Mouse (Mus musculus): ENCODE measurements around the gene Gm38392.

Gene Gm38392

DNA sequence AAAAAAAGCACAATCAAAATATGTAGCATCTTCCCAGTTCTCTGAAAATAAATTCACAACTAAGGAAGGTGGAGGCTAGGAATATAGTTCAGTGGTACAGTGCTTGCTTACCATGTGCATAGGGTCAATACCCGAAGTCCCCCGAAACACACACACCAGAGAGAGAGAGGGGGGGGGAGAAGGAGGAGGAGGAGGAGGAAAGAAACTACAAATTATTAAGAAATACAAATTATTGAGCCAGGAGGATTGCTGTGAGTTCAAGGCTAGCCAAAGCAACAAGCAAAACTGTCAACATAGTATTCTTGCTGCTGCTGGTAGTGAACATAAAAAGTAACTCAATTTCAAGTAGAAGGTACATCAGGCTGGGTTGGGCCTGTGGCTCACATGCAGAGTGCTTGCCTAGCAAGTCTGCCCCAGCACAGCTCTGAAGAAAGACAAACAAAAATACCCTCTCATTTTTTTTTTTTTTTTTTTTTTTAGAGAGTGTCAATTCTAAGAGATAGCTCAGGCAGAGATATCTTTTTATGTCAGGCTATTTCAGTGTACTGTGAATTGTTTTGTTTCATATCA lies 87.4 kb downstream of the Gm38392 start:
- no peak for DNase-seq (ENCODE audit: low spot score)

DNA sequence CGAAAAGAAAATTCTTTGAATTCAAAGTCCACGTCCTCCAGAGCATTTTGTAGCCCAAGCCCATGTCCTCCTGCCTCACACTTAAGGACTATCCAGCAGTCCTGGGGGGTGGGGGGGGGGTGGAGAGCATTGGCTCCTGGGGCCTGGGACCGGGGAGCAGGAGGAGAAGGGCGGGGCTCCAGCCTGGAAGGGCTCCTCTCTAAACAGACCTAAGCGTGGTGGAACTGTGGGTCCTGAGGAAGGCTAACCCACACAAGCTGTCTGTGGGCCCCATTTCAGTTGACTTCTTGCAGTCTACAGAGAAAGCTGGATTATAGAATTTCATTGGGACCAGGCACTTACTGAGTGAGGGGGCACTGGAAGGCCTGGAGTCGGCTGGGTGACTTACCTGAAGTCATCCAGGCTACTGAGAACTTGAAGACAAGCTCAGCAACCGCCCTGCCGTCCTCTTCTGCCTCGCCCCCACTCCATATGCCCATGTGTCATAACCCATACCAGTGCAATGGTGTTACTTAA lies 88.4 kb downstream of the Gm38392 start:
- DNase-seq (ENCODE audit: low spot score), result no peak

DNA sequence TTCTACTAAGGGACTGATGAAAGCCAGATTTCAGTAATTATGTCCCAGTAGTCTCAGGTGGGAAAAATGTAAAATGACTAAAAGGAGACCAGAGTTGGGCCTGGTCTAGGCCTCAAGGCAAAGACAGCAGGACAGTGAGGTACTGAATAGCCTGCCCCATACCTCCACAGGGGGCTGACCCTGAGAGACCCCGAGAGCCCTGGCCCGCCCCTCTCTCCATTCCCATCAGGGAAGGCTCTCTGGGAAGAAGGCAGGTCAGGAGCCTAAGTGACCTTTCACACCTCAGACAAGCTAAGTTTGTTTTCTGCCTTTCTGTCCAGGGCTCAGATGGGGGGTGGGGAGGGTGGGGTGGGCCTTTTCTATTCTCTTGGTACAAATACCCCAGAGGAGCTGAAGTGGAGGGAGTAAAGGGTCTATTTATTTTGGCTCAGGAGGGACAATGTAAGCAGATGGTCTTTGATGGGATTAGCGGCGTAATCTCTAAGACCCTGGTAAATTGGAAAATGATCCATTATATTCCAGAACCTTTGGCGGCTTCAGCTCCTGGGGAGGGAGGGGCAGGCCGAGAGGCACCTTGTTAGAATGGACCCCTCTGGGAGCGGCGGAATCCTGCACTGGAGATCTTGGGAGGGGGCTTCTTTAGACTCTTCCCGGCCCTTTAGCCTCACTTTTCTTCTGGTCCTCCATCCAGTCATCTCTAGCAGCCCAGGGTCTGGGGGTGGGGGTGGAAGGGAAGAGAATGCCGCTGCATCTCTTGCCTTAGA lies 89.1 kb downstream of the Gm38392 start:
- DNase-seq (ENCODE audit: low spot score), result no peak
